Mouse (Mus musculus): ENCODE results near the gene Cd300lb.

The Cd300lb gene

GRCm38 (mm10) chr11:114934144-114934543 lies at the start of gene Cd300lb:
Gene Cd300lb (minus strand): TSS chr11:114934386.
- no peak for TF ChIP-seq GATA4 (IDR thresholded peaks at IDR 0.05; ENCODE audit: insufficient replicate concordance, low read length)

GRCm38 (mm10) chr11:114981866-114982265 lies 47.7 kb upstream of the Cd300lb start:
- no peak for TF ChIP-seq GATA4 (IDR thresholded peaks at IDR 0.05; ENCODE audit: insufficient replicate concordance, low read length)

- TF ChIP-seq GATA4 (IDR thresholded peaks at IDR 0.05; ENCODE audit: insufficient replicate concordance, low read length), result no peak
Observed at GRCm38 (mm10) chr11:114972726-114973125, 38.5 kb upstream of the Cd300lb start.

GRCm38 (mm10) chr11:114968752-114969207 lies 34.6 kb upstream of the Cd300lb start, which contains the start of gene Cd300c:
Gene Cd300c (minus strand): TSS chr11:114969157.
- TF ChIP-seq GATA4 (IDR thresholded peaks at IDR 0.05; ENCODE audit: insufficient replicate concordance, low read length), result no peak

- no peak for TF ChIP-seq GATA4 (IDR thresholded peaks at IDR 0.05; ENCODE audit: insufficient replicate concordance, low read length)
Observed at GRCm38 (mm10) chr11:114965182-114965828, 31.1 kb upstream of the Cd300lb start.

GRCm38 (mm10) chr11:114960369-114960768 lies 26.2 kb upstream of the Cd300lb start:
- TF ChIP-seq GATA4 (IDR thresholded peaks at IDR 0.05; ENCODE audit: insufficient replicate concordance, low read length), result no peak

GRCm38 (mm10) chr11:114933591-114933990 lies 595 bp downstream of the Cd300lb start:
- no peak for TF ChIP-seq GATA4 (IDR thresholded peaks at IDR 0.05; ENCODE audit: insufficient replicate concordance, low read length)

GRCm38 (mm10) chr11:114931041-114931440 lies 3.1 kb downstream of the Cd300lb start:
- TF ChIP-seq GATA4 (IDR thresholded peaks at IDR 0.05; ENCODE audit: insufficient replicate concordance, low read length), result no peak

GRCm38 (mm10) chr11:114929581-114929980 lies 4.6 kb downstream of the Cd300lb start:
- no peak for TF ChIP-seq GATA4 (IDR thresholded peaks at IDR 0.05; ENCODE audit: insufficient replicate concordance, low read length)

GRCm38 (mm10) chr11:114923961-114924360 lies 10.2 kb downstream of the Cd300lb start:
- TF ChIP-seq GATA4 (IDR thresholded peaks at IDR 0.05; ENCODE audit: insufficient replicate concordance, low read length), result no peak

- TF ChIP-seq GATA4 (IDR thresholded peaks at IDR 0.05; ENCODE audit: insufficient replicate concordance, low read length), result no peak
Observed at GRCm38 (mm10) chr11:114922439-114922838, 11.7 kb downstream of the Cd300lb start.

- no peak for TF ChIP-seq GATA4 (IDR thresholded peaks at IDR 0.05; ENCODE audit: insufficient replicate concordance, low read length)
Observed at GRCm38 (mm10) chr11:114917120-114917519, 17.1 kb downstream of the Cd300lb start.

- TF ChIP-seq GATA4 (IDR thresholded peaks at IDR 0.05; ENCODE audit: insufficient replicate concordance, low read length), result no peak
Observed at GRCm38 (mm10) chr11:114914978-114915377, 19.2 kb downstream of the Cd300lb start.

- no peak for TF ChIP-seq GATA4 (IDR thresholded peaks at IDR 0.05; ENCODE audit: insufficient replicate concordance, low read length)
Observed at GRCm38 (mm10) chr11:114912847-114913246, 21.3 kb downstream of the Cd300lb start.

- no peak for TF ChIP-seq GATA4 (IDR thresholded peaks at IDR 0.05; ENCODE audit: insufficient replicate concordance, low read length)
Observed at GRCm38 (mm10) chr11:114908086-114908485, 26.1 kb downstream of the Cd300lb start.

- TF ChIP-seq GATA4 (IDR thresholded peaks at IDR 0.05; ENCODE audit: insufficient replicate concordance, low read length), result no peak
Observed at GRCm38 (mm10) chr11:114907567-114907966, 26.6 kb downstream of the Cd300lb start.

- no peak for TF ChIP-seq GATA4 (IDR thresholded peaks at IDR 0.05; ENCODE audit: insufficient replicate concordance, low read length)
Observed at GRCm38 (mm10) chr11:114903224-114903623, 31.0 kb downstream of the Cd300lb start.
